Comparison of ENCODE assay signal across 23 mouse cellular contexts in the genomic region with DNA sequence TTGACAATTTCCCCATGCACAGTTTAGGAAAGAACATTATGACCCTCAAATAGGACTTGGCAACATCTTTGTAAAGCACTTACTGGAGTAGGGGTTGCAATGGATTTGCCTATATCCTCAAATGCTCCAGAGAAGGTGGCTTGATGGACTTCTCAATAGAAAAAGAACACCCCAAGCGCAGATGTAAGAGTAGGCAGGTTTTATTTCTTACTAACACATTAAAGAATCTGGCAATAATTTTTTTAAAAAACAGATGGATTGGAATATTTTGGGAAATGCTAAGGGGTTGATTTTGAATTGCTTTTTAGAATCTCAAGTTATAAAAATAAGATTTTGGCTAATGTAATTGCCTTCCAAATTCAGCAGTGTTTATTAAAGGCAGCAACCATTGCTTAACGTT.
DNase-seq lines count a peak whose midpoint lies in the region; ATAC-seq and TF ChIP-seq lines count a peak whose summit lies in the region.
"Had no signal": no experiment of that assay in that cellular context is flagged by ENCODE, and none has a peak within 500 bp of the region (broad histone marks: within the 10 kb centered on the region; RNA-seq: fewer than 3 reads in every experiment).

No protein-coding gene starts in this region.

- ATAC-seq in frontal cortex, adult (ENCODE audit: low TSS enrichment), result peak; percentile 38
- ATAC-seq in neural tube, embryonic 15.5 days (ENCODE audit: low FRiP score), result no peak
- ATAC-seq: activated CD4-positive, CD25-positive, alpha-beta regulatory T cell, adult 4 months; CD4-positive, CD25-positive, alpha-beta regulatory T cell, adult 4 months; Patski had no signal

- no peak overlapping the region for H3K9ac ChIP-seq in neural tube, embryonic 15.5 days (replicated peaks)

- no peaks in the 10 kb centered on the region for H3K36me3 ChIP-seq in neural tube, embryonic 15.5 days
- H3K36me3 ChIP-seq: G1E had no signal

- H3K9me3 ChIP-seq in neural tube, embryonic 15.5 days (replicated peaks), result no peaks in the 10 kb centered on the region
- H3K9me3 ChIP-seq: G1E had no signal

- no peak overlapping the region for H3K4me2 ChIP-seq in neural tube, embryonic 15.5 days

- H3K4me1 ChIP-seq in neural tube, embryonic 15.5 days, result no peaks in the 10 kb centered on the region

- H3K27me3 ChIP-seq in neural tube, embryonic 15.5 days (replicated peaks), result no peaks in the 10 kb centered on the region
- H3K27me3 ChIP-seq: CH12.LX had no signal

- WGBS in neural tube, embryonic 15.5 days, result 97% methylated on average over 2 of the region's 2 CpGs

- no peak for DNase-seq in frontal cortex, postnatal 36 days (ENCODE audit: low spot score in 2 of 2)
- no peak for DNase-seq in left cerebral cortex, adult 2 months (ENCODE audit: extremely low spot score in 1 of 2, low spot score in 2 of 2)
- DNase-seq in left cerebral cortex, adult 18-20 months (ENCODE audit: low spot score in 2 of 2), result no peak
- peak; percentile 60 for DNase-seq in brain, adult 2 months (ENCODE audit: low read depth, low spot score)
- peak; percentile 70 for DNase-seq in telencephalon, adult 2 months (ENCODE audit: low read depth, low spot score)
- no peak for DNase-seq in cerebellum, adult 18-20 months
- DNase-seq: adrenal gland, adult 2 months; adrenal gland, adult 8-10 months; adrenal gland, postnatal 10 days; adrenal gland, postnatal 14 days; adrenal gland, postnatal 25 days; adrenal gland, postnatal 36 days; B cell, adult 2 months; cerebellum, adult 11 months; cerebellum, adult 11-12 months; cerebellum, adult 2 months had no signal

- intact Hi-C loops in left cerebral cortex, adult 2 months (cut with DNase I), result loop anchor here (2.0 kb wide), 1 partner anchor 58 kb away; no protein-coding TSS in a partner anchor

- no peak for TF ChIP-seq CTCF in left cerebral cortex, adult 2 months (IDR thresholded peaks at IDR 0.05)

- H3K4me3 ChIP-seq in left cerebral cortex, adult 2 months, result no peak overlapping the region
- H3K4me3 ChIP-seq in neural tube, embryonic 15.5 days (replicated peaks), result no peak overlapping the region

- peak overlapping the region; percentile 57 for H3K27ac ChIP-seq in left cerebral cortex, adult 2 months
- no peak overlapping the region for H3K27ac ChIP-seq in neural tube, embryonic 15.5 days (replicated peaks)

Comparison
In these comparisons a context has a peak if more than half of its experiments do, and no peak if none do; other contexts are left out.
1. DNase-seq: peak in brain, adult 2 months (single experiment) and telencephalon, adult 2 months (single experiment); none in frontal cortex, postnatal 36 days (0 of 2), left cerebral cortex, adult 2 months (0 of 2), left cerebral cortex, adult 18-20 months (0 of 2) and cerebellum, adult 18-20 months (0 of 2).